Mouse (Mus musculus) megakaryocyte progenitor cell, adult 5-6 weeks (primary cell): ENCODE results near the gene Nr2c2ap. TPM values are rescaled to one million over a fixed set of nuclear protein-coding genes. Genes with fewer than 3 reads are reported as not detected.
A peak's percentile ranks its signal among the peaks of the same experiment; 100 is the strongest.

Experiments used
- ATAC-seq: replicated peaks from 2 replicates; pipeline ENCODE4 v1.8.0; 2016; ENCODE audit warnings: mild to moderate bottlenecking, moderate TSS enrichment, inconsistent platforms; ENCODE audit not compliant: poor library complexity
- total RNA-seq, 2 experiments: library from RNA; stranded (forward) in 1 of 2; stranded (reverse) in 1 of 2; fragments of 157-497, 149-512 nt in 1 of 2; fragments of 200-1000 nt in 1 of 2; gene quantifications; 2 replicates each; pipeline versions ENCODE4 v1.2.3 to v1.2.4; 2015 to 2017

Gene Nr2c2ap
- total RNA-seq, 2 experiments from 2014 or later: 11.6 to 45.6 TPM

DNA sequence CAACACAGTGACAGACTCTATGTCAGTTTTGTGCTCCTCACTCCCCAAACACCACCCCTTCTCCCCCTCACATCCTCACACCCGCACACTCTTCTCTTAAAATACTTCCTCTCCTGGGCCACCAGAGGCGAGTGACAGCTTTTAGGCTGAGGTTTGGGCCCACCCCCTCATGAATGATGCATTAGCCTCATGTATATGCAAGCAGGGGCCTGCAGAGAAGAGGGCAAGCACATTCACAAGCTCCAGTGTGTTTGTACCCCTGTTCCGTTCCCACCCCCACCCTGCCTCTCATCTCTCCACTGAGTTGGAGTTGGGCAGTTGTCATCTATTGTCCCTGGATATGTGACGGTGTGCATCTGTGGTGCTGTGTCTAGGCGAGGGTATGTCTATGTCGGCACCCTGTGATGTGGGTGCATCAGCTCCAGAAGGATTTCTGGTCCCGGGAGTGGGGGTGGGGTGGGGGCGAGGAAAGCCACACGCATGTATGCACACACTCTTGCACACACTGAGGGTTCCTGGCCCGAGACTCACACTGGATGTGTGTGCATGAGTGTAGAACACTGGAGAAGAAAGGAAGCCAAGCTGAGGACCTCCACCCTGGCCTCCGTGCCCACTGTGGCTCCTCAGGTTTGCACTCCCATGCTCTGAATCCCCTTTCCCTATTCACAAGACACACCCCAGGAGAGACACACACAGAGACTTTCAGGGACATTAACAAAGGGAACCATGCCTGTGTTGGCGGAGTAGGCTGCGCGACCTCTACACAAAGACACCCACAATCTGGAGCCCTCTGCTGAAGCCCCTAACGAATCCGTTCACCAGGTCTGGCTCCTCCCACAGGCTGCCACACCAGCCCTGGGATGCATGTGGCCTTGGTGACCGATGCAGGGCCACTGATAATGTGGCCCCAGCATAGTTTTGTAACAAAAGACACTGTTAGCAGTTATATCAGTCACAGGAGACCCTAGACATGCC lies 12.1 kb upstream of the Nr2c2ap start:
- ATAC-seq: no peak

DNA sequence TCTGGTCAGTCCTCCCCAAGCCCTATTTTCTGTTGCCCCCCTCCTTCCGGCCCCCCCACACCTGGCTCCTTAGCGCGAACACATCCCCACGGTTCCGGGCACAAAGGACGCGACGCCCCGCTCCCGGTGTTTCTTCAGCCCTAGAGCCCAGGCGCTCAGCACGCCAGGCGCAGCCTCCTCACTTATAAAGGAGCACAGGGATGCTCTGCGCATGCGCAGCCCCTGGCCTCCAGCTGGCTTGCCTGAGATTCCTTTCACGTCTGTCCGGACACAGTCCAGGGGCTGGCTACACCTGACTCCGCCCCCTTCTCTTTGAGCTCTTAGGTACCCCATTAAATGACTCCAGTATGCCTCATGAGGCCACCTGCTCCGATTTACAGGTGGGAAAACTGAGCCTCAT lies 10.5 kb upstream of the Nr2c2ap start, which contains the start of gene Ncan:
Ncan (minus strand) TSS at position 207 of the 400 bp plus-strand sequence.
- no peak for ATAC-seq

DNA sequence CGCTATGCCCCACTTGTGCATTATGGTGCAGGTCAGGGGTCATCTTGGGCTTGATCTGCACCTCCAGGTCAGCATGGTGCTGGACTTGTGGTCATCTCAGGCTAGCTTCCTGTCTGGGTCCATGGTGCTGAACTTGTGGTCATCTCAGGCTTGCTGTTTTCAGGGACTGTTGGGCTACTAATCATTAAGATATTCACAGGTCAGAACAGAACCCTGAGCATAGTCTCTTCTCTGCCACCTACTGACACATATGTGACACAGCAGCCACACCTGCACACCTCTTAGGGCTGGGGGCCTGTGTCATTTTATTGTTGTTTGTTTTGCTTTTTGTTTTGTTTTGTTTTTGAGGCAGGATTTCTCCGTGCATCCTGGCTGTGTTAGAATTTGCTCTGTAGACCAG lies 8.3 kb upstream of the Nr2c2ap start:
- ATAC-seq: peak; percentile 66

DNA sequence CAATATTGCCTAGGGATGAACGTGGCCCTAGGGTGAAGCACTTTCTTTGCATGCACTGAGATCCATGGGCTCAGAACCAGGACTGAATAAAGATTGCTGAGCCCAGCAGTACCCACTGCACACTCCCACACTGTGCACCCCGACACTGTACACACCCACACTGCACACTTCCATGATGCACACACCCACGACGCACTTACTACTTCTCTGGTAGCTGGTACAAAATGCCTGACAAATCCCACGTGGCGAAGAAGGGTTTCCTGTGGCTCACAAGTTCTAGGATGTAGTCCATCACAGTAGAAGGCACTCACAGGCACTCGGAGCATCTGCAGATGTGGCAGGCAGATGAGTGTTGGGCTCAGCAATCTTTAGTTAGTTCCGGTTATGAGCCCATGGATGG lies 6.1 kb upstream of the Nr2c2ap start:
- no peak for ATAC-seq

DNA sequence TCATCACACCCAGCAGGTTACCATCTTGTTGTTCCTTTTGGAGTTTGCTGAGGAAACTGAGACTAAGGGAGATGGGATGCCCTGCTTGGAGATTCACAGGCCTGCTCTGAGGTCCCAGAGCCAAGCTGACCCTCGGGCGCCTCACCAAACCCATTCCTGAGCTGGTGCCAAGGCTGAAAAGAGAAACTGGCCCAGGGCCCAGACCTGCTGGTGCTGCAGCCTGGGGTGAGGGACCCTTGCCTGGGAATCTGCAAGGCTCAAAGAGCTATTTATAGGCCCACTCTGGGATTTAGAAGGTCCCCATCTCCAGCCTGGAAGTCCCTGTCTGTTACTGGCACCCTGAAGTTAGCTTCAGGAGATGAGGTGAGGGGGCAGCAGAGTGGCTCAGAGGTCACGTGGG lies 2.7 kb upstream of the Nr2c2ap start:
- no peak for ATAC-seq

DNA sequence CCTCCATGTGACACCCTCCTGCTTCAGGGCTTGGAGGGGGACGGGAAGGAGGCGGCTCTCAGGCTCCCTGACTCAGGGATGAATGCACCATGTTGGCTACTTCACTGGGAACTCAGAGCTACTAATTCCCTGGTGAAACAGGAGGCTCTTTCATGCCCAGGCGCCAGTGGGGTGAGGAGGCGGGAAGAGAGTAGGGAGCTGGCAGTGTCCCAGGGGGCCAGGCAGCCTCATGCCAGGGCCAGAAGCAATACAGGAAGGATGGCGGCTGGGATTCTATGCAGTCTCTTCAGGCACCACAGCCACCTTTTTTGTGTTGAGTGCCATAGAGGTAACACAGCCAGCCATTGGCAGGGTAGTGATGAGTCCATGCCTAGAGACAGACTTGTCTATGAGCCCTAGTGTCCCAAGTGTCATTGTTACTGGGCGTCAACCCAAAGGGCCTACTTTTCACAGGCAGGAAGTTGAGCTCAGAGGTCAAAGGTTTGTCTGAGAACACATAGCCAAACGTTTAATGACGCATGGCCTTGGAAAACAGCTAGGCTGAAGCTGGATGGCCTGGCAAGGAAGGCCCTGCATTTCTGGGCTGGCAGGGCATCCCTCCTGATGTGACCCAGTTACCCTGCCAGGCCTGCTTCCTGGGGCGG lies 1.7 kb upstream of the Nr2c2ap start:
- no peak for ATAC-seq

DNA sequence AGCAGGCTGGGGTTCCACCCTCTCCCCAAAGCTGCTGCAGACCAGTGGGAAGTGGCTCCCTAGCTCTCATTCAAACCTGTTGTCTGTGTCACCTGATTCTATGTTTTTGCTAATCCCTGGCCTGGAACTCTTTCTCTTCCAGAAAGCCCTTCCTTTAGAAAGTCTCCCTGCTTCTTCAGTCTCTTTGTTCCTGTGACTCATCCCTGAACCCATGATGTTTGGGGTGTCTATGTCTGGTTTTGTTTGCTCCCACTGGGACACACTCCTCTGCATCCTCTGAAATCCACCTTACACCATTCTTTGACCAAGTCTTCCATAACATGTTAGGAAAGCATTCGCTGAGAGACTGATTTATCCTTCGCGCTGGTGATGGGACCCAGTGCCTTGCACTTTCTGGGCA lies 1.1 kb upstream of the Nr2c2ap start:
- no peak for ATAC-seq

DNA sequence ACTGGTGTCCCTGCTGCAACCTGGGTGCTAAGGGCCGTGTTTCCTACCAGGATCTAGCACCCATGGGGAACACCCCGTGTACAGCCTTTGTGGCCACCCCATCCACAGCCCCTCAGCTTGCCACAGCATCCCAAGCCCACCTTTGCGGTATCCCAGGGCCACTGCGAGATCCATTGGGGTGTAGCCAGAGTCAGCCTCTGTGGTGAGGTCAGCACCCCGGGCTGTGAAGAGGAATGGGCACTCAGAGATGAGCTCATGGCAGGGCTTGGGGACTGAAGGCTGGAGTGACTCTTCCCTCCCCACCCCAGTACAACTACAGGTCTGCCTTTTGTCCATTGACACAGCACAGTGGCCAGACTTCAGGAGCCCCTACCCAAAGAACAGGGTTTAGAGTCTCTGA lies 3.0 kb downstream of the Nr2c2ap start:
- no peak for ATAC-seq

DNA sequence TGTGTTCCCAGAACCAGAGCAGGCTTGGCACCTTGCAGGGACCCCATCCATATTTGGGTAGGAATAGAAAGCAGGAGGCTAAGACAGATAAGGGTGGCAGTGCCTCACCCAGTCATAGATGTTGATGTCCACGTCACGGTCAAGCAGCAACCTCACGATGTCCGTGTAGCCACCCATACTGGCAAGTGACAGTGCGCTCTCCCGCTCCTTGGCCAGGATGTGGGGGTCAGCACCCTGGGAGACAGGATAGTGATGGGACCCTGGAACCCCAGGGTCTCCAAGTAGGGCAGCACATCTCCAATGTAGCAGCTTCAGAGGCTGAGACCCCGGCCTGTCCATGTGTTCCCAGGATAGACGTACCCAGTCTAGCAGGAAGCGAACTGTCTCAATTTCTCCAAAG lies 3.8 kb downstream of the Nr2c2ap start:
- no peak for ATAC-seq

DNA sequence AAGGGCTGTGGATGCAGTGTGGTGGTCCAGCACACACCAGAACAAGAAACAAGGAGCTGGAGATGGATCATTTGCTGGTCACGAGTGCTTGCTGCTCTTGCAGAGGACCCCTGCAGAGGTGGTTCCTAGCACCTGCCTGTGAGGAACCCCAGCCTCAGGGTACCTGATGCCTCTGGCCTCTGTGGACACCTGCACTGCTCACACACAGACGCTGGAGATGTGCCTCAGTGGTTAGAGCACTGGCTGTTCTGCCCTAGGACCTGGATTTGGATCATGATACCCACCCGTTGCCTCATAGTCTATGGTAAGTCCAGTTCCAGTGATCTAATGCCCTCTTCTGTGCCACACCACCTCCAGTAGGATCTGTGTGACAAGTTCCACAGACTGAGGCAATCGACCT lies 5.5 kb downstream of the Nr2c2ap start:
- ATAC-seq: no peak

DNA sequence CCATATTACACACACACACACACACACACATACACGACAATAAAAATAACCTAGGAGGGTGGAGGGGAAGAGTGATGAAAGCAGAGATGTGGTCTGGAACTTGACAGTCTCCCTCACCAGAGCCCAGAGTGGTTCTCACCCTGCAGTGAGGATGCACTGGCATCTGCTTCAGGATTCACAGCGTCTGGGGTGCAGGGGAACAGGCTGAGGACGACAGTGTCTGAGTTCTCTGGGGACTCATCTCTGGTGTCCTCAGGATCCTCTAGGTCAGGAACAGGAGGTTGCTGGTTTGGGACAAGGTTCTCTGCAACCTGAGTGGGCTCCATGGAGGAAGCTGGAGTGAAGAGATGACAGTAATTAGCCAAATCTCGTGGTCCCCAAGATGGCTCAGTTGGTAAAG lies 6.8 kb downstream of the Nr2c2ap start:
- ATAC-seq: no peak

DNA sequence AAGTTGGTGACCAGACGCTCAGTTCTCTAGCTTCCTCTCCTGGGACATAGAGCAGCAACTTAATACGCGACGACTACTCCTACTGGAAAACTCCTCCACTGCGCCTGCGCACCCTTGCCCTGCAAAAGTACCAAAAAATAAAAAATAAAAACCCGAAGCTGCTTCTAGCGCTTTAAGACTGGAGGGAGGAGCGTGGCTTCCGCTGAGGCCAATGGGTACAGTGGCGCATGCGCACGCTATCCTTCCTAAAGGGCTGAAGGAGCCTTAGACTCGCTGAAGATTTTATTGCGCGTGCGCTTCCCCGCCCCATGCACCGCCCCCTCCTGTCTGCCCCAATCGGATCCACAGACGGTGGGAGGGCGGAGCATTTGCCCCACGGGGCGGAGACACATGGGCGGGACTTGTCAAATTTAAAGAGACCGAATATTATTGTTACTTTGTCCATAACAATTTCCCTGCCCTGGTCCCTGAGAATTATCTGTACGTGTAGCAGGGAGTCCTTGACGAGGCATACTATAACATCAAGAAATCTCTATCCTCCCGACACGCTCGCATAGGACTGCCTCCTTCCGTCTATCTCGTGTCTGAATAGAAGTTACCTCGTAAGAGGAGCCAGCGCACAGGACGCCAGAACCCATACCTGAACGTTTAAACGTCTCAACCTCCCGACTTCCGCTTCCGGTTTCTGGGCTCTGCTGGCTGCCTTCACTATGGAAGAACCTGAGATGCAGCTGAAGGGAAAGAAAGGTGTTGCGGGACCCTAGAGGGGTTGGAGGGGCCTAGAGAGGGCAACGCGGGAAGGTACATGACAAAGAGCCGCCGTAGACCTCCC lies 8.1 kb downstream of the Nr2c2ap start, which contains the start of the genes Rfxank, Borcs8 and Mef2b:
Rfxank (minus strand) TSS at position 129 of the 832 bp plus-strand sequence.
Borcs8 (plus strand) TSS at position 474 of the 832 bp plus-strand sequence.
Mef2b (plus strand) TSS at position 686 of the 832 bp plus-strand sequence.
- ATAC-seq: peak; percentile 93

DNA sequence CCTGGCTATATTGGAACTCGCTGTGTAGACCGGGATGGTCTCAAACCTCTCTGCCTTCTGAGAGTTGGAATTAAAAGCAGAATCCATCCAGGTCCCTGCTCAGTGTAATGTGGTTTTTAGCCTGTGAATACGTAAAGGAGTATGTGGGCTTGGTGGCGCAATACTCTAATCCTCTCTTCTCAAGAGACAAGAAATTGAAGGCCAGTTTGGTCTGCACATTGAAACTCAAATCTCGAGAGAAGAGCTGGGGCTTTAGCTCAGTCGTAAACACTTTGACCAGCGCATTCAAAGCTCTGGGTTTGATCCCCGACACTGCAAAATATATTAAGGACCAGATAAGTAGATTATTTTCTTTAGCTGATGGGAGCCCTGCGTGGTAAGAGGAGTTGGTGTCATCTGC lies 8.8 kb downstream of the Nr2c2ap start:
- peak; percentile 22; the same call in 1 of the 2 replicates for ATAC-seq

DNA sequence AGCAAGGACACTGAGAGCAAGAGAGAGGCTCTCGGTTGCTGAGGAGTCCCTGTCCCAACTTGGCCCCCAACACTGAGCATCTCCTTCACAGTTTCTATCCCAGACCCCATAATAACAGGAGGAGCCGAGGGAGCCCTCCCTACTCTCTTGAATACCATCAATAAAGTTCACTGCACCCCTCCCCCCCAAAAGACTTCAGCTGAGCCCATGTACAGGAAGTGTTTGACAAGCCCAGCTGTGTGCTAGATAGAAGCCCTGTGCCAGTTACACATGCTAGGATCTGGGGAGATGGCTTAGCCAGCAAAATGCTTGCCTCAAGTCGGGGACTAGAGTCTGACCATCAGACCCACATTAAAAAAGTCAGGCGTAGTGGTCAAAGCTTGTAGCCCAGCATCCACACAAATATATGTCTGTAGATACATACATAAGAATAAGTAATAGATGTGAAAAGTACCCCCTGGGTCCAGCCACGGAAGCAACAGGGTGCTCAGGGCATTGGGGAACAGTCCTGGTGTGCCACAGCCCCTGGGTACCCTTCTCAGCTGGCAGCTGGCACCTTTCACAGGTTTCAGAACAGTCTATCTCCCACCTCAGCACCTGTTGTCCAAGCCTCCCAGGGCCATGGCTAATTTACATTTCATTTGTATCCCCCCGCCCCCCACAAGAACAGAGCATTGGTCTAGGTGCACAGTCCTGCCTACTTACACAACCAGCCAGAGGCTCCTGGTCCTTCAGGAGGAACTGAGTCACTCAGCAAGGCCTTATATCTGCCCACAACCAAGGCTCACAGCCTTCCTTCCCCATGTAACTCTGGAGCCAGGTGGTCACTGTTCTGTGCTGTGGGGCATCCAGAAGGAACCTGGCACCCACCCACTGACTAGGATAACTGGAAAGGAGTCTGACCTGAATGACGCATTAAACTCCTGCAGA lies 16.8 kb downstream of the Nr2c2ap start:
- ATAC-seq: no peak

DNA sequence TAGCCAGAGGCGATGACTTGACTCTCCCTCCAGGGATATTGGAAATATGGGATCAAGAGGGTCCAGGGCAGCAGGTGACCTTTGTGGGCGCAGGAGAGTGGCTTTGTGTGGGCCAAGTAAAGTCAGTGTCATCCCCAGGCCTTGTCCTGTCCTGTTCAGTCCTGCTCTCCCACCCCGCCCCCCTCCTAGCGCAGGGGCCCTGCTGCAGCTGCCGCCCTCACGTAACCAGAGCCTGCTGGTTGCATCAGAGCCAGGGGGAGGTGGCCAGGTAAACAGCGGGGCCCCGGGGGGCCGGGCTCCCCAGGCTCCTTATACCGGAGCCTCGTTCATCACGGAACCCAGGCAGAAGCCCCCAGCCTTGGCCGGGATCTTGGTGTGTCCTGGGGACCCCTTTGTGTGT lies 19.0 kb downstream of the Nr2c2ap start:
- no peak for ATAC-seq

DNA sequence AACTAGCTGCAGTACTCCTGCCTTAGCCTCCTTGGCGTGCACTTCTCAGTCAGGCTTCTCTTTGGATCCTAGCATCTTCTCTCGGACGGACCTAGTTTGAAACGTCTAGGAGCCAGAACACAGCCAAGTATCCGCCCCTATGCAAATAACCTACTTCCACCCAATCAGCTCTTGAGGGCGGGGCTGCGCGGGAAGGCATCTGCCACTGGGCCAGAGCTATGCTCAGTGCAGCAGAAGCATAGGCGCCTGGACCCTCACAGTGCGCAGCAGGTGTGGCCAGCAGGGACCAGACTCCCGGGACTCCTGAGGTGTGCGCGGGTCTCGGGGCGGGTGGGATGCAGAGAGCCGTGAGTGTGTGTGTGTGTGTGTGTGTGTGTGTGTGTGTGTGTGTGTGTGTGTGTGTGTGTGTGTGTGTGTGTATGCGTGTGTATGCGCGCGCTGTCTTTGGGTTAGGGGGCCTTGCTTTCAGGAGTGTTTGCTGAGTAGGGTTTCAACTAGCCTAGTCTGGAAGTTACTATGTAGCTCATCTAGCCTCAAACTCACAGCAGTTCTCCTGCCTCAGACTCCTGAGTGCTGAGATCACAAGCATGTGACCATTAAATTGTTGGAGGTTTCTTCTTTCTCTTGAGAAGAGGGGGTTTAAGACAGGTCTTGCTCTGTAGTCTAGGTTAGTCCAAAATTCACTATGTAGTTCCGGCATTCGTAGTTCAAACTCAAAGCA lies 21.6 kb downstream of the Nr2c2ap start:
- ATAC-seq: peak; percentile 99

DNA sequence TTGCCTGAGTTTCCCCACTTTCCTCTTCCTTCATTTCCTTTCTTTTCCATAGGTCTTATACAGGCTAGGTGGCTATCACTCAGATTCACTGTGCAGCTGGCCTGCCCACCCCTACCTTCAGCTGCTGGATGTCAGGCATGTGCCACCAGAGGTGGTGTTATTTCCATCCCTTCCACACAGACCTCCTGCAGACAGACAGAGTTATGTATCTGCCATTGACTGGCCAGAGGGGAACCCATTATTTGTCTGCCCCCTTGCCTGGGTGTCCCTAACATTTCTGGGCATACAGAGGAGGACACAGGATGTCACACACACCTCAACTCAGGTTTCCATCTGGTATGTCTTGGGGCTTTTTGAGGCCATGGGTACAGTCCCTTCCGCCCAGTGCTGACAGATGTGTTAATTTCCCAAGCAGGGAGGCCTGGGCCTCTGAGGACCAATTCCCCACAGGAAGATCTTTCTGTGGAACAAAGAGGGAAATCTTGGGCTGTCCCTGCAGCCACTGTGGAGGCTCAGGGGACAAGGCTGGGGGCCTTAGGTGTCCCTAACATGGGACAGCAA lies 26.2 kb downstream of the Nr2c2ap start:
- no peak for ATAC-seq

DNA sequence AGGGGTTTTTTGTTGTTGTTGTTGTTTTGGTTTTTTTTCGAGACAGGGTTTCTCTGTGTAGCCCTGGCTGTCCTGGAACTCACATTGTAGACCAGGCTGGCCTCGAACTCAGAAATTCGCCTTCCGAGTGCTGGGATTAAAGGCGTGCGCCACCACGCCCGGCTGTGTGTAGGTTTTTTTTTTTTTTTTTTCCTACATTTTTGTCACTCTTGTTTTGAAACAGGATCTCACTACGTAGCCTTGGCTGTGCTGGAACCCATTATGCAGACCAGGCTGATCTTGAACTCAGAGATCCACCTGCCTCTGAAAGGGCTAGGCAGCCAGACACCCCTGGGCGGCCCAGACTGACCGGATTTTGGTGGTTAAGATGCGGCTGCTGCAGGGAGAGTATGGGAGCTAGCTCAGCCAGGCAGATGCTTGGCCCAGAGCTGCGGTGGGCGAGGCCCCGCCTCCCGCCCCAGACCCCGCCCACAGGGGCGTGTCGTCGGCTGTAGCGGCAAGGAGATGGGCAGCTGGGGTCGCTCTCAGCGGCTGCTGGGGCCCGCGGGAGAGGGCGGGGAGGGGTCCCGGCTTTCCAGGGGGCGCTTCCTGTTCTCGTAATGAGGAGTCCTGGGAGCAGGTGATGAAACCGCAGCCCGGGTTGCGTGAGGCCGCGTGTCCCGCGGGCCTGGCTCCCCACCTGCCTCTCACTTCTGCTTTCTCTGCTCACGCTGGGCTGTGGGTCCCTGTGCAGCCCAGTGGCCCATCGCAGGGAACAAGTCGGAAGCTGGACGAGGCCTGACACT lies 27.1 kb downstream of the Nr2c2ap start:
- ATAC-seq: peak; percentile 86
